Mouse (Mus musculus) left cerebral cortex, adult 2 months (tissue): ENCODE data around the gene Npy. TPM values are rescaled to one million over a fixed set of nuclear protein-coding genes. Genes with fewer than 3 reads are reported as not detected.

Experiments used
- DNase-seq, 2 experiments: peaks; one replicate each; pipeline ENCODE4 v3.0.0; 2021 to 2022; ENCODE audit warnings: low spot score in 2 of 2, mixed read lengths in 1 of 2; ENCODE audit errors: extremely low spot score in 1 of 2
- H3K27ac ChIP-seq: fragments of 200-600 bp; 2 replicates; pipeline ENCODE4 v1.8.1; 2022
- H3K4me3 ChIP-seq: fragments of 200-600 bp; 2 replicates; pipeline ENCODE4 v1.8.1; 2022
- CTCF ChIP-seq: fragments of 200-600 bp; IDR thresholded peaks from 2 replicates; pipeline ENCODE4 v1.8.1; 2022; ENCODE audit warnings: antibody characterized with exemption, mild to moderate bottlenecking, moderate library complexity
- intact Hi-C: fragments of 180-260 bp; cut with DNase I; formaldehyde crosslinking; loops from one replicate; pipeline ENCODE4 v1.15.1; 2025
- long read RNA-seq, 2 experiments: library from polyadenylated mRNA; stranded (forward); transcript quantifications; one replicate each; pipeline ENCODE4 v2.0.0; 2021; ENCODE audit warnings: borderline mapping rate in 2 of 2
- total RNA-seq, 2 experiments: library from RNA; stranded (reverse); gene quantifications; 2 replicates each; pipeline ENCODE4 v1.2.3; 2021

The Npy gene
- 100 to 1,000 TPM; 185 to 190 TPM for total RNA-seq
- long read RNA-seq, experiment 1, transcript Npy-201 (4 exons, 566 nt) = major isoform, 63 of 85 reads
- long read RNA-seq, experiment 1, partial matches to known transcripts = 21 of 85 reads
- long read RNA-seq, experiment 1, other reads (novel, unspliced or antisense) = 1 of 85 reads
- long read RNA-seq, experiment 2, transcript Npy-201 (4 exons, 566 nt) = major isoform, 53 of 71 reads
- long read RNA-seq, experiment 2, partial matches to known transcripts = 17 of 71 reads
- long read RNA-seq, experiment 2, other reads (novel, unspliced or antisense) = 1 of 71 reads

DNA sequence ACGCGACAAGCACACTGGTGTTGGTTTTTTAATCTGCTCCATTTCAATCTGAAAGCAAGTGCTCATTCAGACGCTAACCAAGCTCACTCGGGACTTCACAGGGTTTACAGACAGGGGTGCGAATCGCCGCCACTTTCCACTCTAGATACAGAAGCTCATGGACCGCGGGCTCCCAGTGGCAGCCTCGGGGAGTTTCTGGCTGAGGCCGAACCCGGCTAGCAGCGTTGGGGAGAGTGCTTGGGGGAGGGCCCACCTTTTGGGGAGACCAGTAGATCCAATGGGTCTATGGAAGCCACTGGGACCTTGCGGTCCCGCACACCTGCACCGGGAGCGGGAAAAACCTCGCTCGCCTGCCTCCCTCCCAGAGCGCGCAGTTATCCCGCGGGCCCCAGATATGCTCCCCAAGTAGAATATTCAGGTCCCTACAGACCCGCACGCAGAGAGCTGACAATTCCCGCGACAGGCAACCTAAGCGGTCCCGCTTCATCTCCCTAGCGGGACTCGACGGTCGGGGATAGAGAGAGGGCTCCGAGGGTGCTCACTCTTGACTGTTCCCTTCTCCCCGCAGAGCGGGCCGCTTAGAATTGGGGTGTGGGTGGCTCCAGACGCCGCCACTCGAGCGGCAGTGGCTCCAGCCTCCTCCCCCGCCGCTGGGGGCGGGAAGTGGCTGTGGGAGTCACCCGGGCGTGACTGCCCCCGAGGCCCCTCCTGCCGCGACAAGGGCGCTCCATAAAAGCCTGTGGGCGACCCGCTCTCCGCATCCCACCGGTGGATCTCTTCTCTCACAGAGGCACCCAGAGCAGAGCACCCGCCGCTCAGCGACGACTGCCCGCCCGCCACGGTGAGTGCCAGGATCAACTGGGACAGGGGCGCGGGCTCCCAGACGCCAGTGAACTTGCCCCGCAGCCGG is at the start of gene Npy:
TSS of gene Npy (plus strand) at position 750 of the 910 bp plus-strand sequence.
- peak; percentile 22 to 36 for DNase-seq
- intact Hi-C loops = no loop called here
- no peak; the same call in 1 of the 2 replicates for TF ChIP-seq CTCF
- Histone ChIP-seq H3K27ac (no peak within 1 kb of the TSS), H3K4me3 (peak within 1 kb of the TSS; percentile 41)

DNA sequence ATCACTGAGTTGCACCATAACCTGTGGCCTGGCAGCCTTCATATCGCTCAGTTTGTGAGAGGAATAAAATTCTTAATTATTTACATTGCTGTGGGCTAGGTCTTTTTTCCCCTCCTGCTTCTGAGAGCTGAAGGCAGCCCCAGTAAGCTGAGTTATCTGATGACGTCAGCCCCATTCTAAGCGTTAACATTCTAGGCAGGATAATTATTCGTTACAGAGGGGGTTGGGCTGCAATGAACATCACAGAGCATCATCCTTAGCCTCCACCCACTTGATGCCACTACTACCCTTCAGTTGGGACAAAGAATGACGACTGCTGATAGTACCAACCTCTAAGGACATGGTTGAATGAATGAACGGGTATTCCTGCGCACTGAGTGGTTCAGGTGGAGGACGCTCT is 47.5 kb upstream of the Npy start:
- TF ChIP-seq CTCF = no peak
- intact Hi-C loops = no loop called here
- DNase-seq = no peak
- Histone ChIP-seq H3K4me3 (no peak overlapping the region), H3K27ac (no peak overlapping the region)

DNA sequence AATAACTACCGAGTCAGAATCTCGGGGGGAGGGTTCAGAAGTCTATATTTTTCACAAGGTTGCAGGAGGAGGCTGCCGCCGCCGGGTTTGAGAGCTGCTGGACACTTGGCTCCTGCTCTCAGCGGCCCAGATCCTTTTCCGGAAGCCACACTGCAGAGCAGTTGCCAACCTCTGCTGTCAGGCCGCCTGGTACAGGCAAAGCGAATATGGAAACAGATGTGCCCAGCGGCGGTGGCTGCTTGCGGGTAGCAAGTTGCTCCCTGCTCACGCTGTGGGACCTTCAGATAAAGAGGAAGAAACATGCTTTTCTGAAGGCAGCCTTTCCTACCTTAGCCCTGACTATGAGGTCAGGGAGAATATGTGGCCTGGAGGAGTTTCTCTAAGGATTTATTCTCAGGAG is 44.4 kb upstream of the Npy start:
- DNase-seq = no peak
- TF ChIP-seq CTCF = no peak
- Histone ChIP-seq H3K4me3 (no peak overlapping the region), H3K27ac (no peak overlapping the region)
- intact Hi-C loops = no loop called here

DNA sequence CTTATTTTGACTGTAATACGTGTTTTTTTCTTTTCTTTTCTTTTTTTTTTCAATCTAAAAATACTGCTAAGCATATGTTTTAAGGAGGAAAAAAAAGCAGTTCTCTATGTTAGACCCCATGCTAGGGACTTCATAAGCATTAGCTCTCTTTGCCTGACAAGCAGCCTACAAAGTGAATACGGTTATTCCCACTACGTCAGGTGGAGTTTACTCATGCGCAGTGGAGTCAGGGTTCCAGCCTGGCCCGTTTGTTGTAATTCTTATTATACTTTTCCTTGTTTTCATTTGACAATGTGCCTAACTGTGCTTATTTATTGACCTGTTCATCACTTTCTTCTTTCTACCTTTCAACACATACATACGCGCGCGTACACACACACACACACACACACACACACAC is 43.8 kb upstream of the Npy start:
- no peak for TF ChIP-seq CTCF
- DNase-seq = no peak
- intact Hi-C loops = no loop called here

DNA sequence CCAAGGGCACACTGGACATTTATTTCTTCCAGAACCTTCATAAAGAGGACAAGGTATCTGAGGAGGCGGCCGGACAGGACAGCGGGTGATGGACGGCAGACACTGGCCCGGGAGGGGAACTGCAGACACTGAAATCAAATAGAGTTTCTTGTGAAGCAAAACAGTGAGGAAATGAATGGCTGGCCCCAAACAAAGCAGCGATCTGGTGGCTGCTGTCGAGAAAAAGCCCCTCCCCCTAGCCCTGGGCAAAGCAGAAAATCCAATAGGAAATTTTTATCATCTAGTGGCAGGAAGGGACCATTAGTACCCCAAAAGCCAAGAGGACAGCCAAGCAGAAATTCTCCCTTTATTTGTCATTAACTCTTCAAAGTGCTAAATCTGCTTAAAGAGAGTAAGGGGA is 42.9 kb upstream of the Npy start:
- Histone ChIP-seq H3K4me3 (no peak overlapping the region), H3K27ac (no peak overlapping the region)
- DNase-seq = no peak
- no peak for TF ChIP-seq CTCF
- intact Hi-C loops = no loop called here

More for the DNA sequence above, 43.8 kb upstream of the Npy start:
- H3K27ac ChIP-seq = no peak overlapping the region
- no peak overlapping the region for H3K4me3 ChIP-seq

DNA sequence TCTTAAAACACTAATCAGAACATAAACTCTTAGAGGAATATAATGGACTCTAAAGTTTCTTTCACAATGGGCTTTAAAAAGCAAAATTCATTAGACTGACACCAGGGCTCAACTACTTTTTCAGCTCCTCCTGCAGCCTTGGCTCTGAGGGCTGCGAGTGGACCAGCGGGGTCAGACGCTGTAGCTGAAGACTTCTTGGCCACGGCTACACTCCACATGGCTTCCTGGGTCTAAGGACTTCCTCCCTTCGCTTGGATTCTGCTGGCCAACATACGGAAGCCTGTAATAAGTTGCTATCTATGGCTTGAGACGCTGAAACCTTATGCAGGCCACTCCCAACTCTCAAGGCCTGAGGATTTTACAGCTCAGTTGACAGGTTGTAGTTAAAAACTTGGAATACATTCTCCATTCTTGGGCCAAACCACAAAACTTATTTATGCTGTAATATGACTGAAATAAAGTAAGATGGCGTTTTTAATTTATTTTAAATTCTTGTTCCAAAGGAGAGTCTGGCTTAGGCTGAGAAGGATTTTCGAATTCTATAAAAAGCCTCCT is 41.6 kb upstream of the Npy start:
- intact Hi-C loops = no loop called here
- Histone ChIP-seq H3K27ac (no peak overlapping the region), H3K4me3 (no peak overlapping the region)
- no peak for TF ChIP-seq CTCF
- no peak for DNase-seq

DNA sequence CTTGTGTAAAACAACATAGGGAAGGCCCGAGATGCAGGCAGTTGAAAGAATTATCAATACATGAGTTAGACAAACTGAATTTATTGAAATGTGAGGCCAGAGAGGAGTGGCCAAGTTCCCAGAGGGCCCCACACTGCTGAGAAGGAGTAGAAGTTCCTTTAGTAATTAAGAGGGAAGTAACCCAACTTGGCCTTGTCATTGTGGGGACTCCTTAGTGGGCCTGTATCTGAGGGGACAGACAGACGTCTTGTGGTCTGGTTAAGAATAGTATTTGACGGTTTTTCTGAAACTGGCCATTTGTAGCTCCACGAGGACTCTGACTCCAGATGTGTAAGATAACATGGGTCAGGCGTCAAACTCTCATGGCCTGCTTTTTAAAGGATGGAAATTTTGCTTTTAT is 40.7 kb upstream of the Npy start:
- Histone ChIP-seq H3K4me3 (no peak overlapping the region), H3K27ac (no peak overlapping the region)
- intact Hi-C loops = no loop called here
- no peak for DNase-seq
- no peak for TF ChIP-seq CTCF

DNA sequence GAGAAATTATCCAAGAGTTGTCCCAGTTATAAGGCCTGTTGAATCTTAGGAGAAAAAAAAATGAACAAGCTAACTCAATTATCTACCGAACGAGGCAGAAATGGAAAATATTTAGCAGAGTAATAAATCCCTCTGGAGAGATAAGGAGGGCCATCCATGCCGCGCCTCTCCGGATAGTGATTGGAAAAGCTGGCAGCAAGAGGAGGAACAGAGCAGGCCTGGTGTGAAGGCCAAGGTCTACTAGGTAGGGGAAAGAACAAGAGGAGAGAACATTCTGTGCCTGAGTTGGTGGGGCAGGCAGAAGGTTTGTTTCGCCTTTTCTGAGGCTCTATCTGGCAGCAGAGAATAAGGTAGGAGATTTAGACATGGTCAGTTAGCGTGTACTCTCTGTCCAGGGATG is 39.8 kb upstream of the Npy start:
- DNase-seq = no peak
- TF ChIP-seq CTCF = no peak
- no peak overlapping the region for H3K27ac ChIP-seq
- intact Hi-C loops = no loop called here
- H3K4me3 ChIP-seq = no peak overlapping the region

DNA sequence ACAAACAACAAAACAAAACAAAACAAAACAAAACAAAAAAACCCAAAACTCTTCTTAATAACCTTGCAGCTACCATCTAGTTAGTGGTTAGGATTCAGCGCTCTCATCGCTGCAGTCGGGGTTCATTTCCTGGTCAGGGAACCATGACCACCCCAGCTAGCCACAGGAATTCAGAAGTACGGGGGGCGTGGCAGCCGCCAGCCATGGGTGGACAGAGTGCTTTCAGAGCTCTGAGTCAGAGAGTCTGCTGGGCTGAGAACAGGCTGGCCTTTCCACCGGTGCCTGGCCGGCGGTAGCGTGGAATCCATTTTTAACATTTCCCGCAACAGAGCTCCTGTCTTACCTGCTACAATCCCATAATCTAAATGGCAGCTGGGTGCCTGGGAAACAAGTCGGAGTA is 30.0 kb upstream of the Npy start:
- no peak for TF ChIP-seq CTCF
- intact Hi-C loops = no loop called here
- no peak overlapping the region for H3K27ac ChIP-seq

DNA sequence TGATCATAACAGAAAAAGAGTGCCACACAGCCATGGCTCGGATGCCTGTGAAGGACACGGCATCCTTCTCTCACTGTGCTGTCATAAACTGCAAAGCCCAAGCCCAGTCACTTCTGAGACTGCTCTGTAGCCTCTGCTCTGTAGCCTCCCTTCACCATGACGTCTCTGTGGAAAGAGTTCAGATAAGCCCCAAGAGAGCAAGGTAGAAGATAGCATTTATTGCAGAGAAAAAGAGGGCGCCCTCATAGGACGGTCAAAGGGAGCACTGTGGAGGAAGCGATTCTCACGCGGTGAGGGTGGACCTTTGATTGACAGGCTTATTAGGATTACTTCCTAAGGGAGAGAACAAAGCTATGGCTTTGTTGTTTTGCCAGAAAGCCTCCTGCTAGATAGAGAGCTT is 18.4 kb upstream of the Npy start:
- Histone ChIP-seq H3K27ac (no peak overlapping the region), H3K4me3 (no peak overlapping the region)
- TF ChIP-seq CTCF = no peak
- intact Hi-C loops = no loop called here
- no peak for DNase-seq

More for the DNA sequence above, 30.0 kb upstream of the Npy start:
- H3K4me3 ChIP-seq = no peak overlapping the region
- DNase-seq = no peak

DNA sequence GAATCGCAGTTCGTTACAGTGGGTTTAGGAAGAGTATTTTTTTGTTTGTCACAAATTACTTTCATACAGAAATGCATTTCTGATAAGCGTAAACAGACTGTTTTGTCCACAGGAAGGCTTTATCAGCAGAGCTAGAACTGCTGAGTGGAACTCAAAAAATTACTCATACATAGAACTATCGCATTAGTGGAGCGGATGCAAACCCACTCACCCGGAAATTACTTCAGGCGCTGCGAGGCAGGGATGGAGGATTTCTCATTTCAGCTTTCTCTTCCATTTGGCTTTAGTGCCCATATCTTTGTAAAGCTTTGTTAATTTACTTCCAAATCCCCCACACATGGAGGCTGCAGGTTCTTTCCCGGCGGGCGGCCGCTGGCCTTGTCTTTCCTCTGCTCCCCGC is 14.4 kb upstream of the Npy start:
- intact Hi-C loops = no loop called here
- no peak for DNase-seq
- Histone ChIP-seq H3K4me3 (no peak overlapping the region), H3K27ac (no peak overlapping the region)
- TF ChIP-seq CTCF = no peak

DNA sequence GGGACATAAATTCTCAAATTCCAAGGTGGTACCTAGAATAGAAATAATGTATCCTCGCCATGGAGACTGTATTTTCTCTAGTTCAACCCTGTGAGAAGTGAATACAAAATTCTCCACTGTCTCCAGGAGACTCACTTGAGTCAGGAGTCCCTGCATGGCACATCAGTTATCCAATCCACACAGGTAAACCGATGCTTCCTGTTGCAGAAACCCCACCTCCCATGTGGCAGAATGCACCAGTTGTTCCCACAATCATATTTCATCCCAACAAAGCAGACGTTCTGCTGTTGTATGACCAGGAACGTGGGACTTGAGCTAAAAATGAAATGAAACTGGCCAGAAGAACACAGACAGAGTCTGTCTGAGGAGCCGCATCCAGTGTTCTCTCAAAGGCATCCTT is 5.3 kb upstream of the Npy start:
- peak overlapping the region; percentile 33; the same call in 1 of the 2 replicates for H3K27ac ChIP-seq
- no peak for TF ChIP-seq CTCF
- DNase-seq = no peak
- 0 out of 2 replicates have a peak overlapping the region, but pooled peaks have one; percentile 16 for H3K4me3 ChIP-seq
- intact Hi-C loops = no loop called here
